Mouse (Mus musculus) Muller cell, postnatal 12 days (primary cell): ENCODE measurements around the gene Mau2.

Experiments
- DNase-seq: peaks from one replicate; pipeline ENCODE4 v3.0.0-alpha.2; 2015; ENCODE audit errors: inconsistent ontology term

Gene Mau2

DNA sequence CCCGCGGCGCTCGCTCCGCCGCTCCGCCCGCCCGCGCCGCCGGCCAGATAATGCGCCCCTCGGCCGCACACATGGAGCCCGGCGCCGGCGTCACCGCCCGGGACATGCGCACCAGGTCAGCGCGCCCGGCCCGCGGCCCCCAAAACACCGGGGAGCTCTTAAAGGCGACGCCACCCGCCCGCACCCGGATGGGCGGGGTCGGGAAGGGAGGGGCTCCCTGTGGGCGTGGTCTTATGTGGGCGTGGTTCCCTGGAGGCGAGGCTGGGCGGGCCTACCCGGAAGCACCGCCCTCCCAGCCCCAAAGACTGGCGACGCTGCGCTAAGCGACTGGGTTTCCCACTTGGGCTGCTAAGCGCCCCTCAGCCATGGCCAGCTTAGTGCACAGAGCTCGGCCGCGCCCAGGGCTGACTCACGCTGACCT lies 68.3 kb downstream of the Mau2 start:
- peak; percentile 99 for DNase-seq

DNA sequence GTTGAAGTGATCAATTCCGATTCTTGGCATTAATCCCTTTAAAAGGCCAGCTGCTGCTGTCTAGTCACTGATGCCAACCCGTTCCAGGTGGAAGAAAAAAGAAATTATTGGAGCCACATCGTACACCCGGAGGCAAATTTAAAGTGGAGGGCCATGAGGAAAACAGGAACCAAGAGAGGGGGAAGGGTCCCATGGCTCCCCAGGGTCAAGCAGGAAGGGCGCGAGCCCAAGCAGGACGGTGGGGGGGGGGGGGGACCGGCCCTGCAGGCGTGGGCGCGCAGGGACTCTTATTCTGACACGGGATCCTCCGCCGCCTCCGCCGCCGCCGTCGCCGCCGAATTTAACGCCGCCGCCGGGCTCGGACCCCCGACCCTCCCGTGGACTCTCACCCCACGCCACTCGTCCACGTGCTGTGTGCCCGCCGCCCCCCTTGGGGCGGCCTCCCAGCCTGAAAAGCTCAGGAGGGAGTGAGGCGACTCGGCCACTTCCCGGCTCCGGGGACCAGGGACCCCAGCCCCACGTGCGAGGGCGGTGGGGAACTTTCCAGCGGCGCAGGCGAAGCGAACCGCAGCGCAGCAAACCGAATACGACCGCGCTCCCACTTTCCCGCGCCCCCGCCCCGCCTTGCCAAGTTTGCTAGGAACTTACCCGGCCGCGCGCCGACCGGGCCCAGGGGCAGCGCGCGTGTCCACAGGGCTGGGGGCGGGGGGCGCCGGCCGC lies 68.9 kb downstream of the Mau2 start:
- DNase-seq = peak; percentile 67

DNA sequence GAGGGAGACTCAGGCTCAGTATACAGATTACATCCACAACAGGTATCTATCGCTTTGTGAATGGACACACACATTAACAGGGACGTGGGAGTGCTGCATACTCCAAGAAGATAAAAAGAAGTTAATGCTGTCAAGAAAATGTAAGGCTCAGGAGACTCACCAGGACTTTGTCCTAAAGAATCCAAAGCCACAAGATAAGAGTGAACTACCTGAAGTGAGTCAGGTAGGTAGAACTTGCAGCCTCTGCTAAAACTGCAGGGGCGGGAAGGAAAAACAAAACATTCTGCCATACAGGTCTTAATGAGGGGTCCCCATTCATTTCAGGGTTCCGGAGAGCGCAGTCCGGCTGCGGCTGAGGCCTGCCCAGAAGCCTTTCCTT lies 69.5 kb downstream of the Mau2 start:
- DNase-seq = no peak

DNA sequence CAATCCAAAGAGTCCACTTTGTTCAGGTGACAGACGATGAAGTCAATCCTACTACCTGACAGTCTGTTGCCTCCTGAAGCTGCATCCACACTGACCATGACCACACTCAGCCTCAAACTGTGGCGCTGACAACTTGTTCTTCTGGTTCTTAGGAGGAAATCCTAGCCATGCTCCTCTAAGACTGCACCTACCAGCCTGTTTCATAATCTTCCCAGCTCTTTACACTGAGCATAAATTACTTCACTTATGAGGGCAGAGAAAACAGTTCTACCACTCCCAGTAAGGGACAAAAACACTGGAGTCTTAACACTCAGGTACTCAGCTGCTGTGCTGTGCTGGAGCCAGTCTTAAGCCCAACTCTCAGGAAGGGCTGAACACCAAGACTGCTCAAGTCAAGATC lies 71.7 kb downstream of the Mau2 start:
- DNase-seq = no peak

DNA sequence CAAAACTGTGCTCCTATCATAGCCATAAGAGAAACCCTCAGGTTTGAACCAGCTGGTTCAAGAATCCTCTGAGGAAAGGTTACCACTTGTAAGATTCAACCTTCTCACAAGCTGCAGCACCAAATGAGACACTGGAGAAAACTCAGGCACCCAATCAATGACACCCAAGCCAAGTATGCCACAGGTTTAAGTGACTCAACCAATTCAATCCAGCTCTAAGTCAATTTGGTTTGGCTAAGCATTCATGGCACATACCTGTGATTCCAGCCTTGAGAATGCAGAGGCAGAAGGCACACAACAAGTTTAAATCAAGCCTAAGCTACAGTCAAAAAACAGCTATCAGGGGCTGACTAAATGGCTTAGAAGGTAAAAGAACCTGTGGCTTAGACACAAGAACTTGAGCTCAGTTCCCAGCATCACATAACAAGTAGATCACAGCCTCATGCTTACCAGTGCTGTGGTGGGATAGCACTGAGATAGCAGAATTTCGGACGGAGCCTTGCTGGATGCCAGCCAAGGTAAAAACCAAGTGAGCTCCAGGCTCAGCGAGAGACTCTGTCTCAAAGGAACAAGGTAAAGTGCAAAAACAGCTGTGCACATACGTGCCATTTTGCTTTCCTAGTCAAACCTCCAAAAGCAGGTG lies 75.1 kb downstream of the Mau2 start:
- DNase-seq = peak; percentile 53
